Mouse (Mus musculus) testis, adult 2 months (tissue): ENCODE measurements around the gene Lypd8.

Experiments
- CTCF ChIP-seq: fragments of 200-500 bp; IDR thresholded peaks from 2 replicates; pipeline ENCODE4 v1.5.1; 2012; ENCODE audit warnings: low read depth, mild to moderate bottlenecking, inconsistent platforms, low read length, moderate library complexity; ENCODE audit not compliant: control insufficient read depth, insufficient read depth, insufficient replicate concordance
- POLR2A ChIP-seq: fragments of 200-500 bp; IDR thresholded peaks from 2 replicates; pipeline ENCODE4 v1.6.1; 2012; ENCODE audit warnings: low read depth, mild to moderate bottlenecking, inconsistent platforms, low read length, moderate library complexity; ENCODE audit not compliant: control insufficient read depth

- TF ChIP-seq CTCF (no peak), POLR2A (no peak)
Observed at GRCm38 (mm10) chr11:58377686-58378085, 1.2 kb upstream of the Lypd8 start.
